Mouse (Mus musculus) testis, adult 2 months (tissue): ENCODE data around the gene Csrnp1.

Experiments
- CTCF ChIP-seq: fragments of 200-500 bp; IDR thresholded peaks from 2 replicates; pipeline ENCODE4 v1.5.1; 2012; ENCODE audit warnings: low read depth, mild to moderate bottlenecking, inconsistent platforms, low read length, moderate library complexity; ENCODE audit not compliant: control insufficient read depth, insufficient read depth, insufficient replicate concordance
- POLR2A ChIP-seq: fragments of 200-500 bp; IDR thresholded peaks from 2 replicates; pipeline ENCODE4 v1.6.1; 2012; ENCODE audit warnings: low read depth, mild to moderate bottlenecking, inconsistent platforms, low read length, moderate library complexity; ENCODE audit not compliant: control insufficient read depth

DNA sequence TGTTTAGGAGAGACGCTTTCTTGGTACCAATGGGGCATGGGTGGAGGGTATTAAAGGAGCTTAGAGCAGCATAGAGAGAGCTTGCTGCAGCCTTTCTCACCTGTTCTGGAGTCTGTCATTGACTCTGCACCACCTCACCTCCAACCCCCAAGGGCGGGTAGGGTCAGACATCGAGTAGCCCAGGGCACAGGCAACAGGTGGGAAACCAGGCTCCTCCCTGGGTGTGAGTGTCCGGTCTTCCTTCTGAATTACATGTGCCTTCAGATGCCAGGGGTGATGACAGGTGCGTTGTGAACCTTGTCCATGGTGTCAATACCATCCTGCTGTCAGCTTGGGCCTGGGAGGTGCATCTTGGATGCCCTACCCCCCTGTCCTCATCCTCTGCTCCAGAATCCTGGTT, 40.2 kb upstream of the Csrnp1 start:
- no peak for TF ChIP-seq CTCF
- no peak for TF ChIP-seq POLR2A
